Mouse (Mus musculus) neural tube, postnatal 0 days (tissue): ENCODE measurements around the gene Uhmk1. TPM values are rescaled to one million over a fixed set of nuclear protein-coding genes. Genes with fewer than 3 reads are reported as not detected.

Source experiments
- polyA plus RNA-seq: library from polyadenylated mRNA; unstranded; fragments of >200 nt; fragmentation: Nextera tagmentation; extraction: Ambion mirVana; gene quantifications from 2 replicates; pipeline ENCODE4 v1.2.1, GENCODE M21; 2015

Uhmk1 gene
- 8.1 and 8.6 TPM in 2 replicates for polyA plus RNA-seq

DNA sequence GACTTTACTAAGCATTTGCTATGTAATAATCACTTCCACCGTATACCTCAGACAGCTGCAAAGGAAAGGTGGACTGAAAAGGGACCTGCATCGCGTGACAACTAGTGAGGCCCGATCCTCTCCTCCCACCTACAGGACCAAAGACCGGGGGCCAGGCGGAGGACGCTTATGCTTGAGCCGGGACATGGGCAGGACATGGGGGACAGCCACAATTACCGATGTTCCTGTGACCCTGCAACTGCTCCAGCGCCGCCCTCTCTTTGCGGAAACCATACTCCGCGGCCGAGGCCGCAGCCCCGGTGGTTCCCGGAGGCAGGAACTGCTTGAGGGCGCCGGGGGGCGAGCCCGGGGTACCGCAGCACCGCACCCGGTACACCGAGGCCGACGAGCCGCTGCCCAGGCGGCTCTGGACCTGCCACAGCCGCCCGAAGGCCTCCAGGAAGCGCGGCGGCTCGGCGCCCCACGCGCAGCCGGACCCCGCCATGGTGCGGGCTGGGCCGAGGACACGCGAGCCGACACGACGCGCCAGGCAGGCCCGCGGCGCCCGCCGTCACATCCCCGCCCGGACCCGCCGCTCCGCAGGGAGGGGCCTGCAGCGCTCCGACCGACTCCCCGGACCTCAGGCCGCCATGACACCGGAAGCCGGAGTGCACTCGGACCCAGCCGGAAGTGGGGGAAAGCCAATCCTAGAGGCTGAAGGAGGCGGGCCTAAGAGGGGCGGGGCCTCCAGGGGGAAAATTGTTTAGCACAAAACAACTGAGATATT, at the start of gene Uhmk1:
Gene Uhmk1 (minus strand): TSS at position 641 of the 766 bp plus-strand sequence.

DNA sequence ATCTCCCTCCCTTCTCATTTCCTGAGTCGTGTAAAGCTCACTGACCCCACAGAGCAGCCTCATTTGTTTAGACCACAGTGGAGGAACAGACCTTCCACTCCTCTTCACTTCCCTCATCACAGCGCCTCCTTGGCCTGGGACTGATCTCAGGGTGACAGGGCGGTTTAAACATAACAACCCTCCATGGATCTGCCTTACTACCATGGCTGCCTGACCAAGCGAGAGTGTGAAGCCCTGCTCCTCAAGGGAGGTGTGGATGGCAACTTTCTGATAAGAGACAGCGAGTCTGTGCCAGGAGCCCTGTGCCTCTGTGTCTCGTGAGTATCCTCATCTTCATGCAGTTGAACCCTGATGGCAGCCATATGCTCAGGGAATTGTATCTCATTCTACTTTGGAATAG, 17.5 kb upstream of the Uhmk1 start, which contains the start of gene Sh2d1b2:
Gene Sh2d1b2 (plus strand): TSS at position 62 of the 400 bp plus-strand sequence.

DNA sequence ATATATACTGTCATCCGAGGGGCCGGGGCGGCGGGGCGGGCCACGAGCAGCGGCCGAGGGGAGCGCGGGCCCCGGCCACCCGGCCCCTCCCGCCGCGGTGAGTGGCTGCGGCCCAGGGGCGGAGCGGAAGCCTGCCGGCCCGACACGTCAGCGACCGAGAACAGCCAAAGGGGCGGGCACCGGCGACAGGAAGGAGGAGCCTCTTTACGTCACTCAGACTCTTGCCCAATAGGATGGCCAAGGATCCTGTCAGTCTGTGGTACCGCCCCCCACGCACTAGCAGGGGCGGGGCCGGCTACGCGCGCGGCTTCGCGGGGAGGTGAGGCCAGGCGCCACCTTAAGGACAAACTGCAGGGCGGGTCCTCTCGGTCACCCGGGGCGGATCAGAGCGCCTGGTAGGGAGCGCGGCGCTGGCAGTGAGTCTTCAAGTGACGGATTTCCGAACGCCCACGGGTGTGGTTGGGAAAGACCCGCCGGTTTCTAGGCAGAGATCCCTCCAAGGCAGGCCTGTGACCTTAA, 40.3 kb downstream of the Uhmk1 start, which contains the start of gene Uap1:
Gene Uap1 (minus strand): TSS at position 144 of the 519 bp plus-strand sequence.

Other genes starting within 250 kb of the Uhmk1 start
- gene Hsd17b7, start 246.2 kb downstream of the Uhmk1 start, polyA plus RNA-seq, result 33.3 and 38.3 TPM in 2 replicates
- 6.2 and 9.7 TPM in 2 replicates for gene Ddr2, start 104.6 kb downstream of the Uhmk1 start, polyA plus RNA-seq
- 54.1 and 55.2 TPM in 2 replicates for gene Uap1, start 40.4 kb downstream of the Uhmk1 start, polyA plus RNA-seq
- not detected in 2 replicates for gene Sh2d1b2, start 17.4 kb upstream of the Uhmk1 start, polyA plus RNA-seq
- not detected in 2 replicates for gene Sh2d1b1, start 61.9 kb upstream of the Uhmk1 start, polyA plus RNA-seq
- gene Gm7694, start 90.9 kb upstream of the Uhmk1 start, polyA plus RNA-seq, result 1.3 and 1.8 TPM in 2 replicates
- gene Spata46, start 93.4 kb upstream of the Uhmk1 start, polyA plus RNA-seq, result 0.41 and 1.0 TPM in 2 replicates